Mouse (Mus musculus) layer of hippocampus, postnatal 10 days (tissue): Measurements from ENCODE around the gene Zfp628. TPM values are rescaled to one million over a fixed set of nuclear protein-coding genes. Genes with fewer than 3 reads are reported as not detected.

Source experiments
- DNase-seq, 2 experiments: peaks; one replicate each; pipeline ENCODE4 v3.0.0; 2021; ENCODE audit warnings: low spot score in 2 of 2
- total RNA-seq, 2 experiments: library from RNA; stranded (reverse); gene quantifications; 2 replicates each; pipeline ENCODE4 v1.2.3; 2021

Gene Zfp628
- total RNA-seq, 2 experiments from 2014 or later, result 14.3 TPM

DNA sequence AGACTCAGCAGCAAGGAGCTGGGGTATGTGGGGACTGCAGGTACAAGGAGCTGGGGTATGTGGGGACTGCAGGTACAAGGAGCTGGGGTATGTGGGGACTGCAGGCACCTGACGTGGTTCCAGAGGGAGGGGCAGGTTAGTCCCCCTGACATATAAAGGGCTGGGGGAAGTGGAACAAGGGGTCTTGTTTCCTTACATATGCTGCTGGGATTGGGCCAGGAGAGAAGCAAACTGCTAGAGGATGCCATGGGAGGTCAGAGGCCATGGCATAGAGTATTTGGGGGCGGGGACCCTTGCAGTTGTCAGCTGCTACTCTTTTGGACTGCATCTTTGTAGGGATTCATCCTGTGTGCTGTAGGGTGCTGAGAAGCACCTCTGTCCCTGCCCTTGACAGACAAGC is 2.5 kb downstream of the Zfp628 start:
- no peak for DNase-seq

DNA sequence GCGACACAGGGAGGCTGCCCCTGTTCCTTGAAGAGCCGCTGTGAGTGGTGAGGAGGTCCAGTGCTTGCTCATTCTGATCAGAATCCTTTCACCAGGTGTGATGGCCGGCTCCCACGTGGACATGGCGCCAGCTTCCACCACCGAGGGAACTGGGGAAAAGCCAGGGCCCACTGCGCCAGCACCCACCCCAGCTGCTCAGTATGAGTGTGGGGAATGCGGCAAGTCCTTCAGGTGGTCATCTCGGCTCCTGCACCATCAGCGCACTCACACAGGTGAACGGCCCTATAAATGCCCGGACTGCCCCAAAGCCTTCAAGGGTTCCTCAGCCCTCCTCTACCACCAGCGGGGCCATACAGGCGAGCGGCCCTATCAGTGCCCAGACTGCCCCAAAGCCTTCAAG is 3.7 kb downstream of the Zfp628 start:
- DNase-seq, result no peak

DNA sequence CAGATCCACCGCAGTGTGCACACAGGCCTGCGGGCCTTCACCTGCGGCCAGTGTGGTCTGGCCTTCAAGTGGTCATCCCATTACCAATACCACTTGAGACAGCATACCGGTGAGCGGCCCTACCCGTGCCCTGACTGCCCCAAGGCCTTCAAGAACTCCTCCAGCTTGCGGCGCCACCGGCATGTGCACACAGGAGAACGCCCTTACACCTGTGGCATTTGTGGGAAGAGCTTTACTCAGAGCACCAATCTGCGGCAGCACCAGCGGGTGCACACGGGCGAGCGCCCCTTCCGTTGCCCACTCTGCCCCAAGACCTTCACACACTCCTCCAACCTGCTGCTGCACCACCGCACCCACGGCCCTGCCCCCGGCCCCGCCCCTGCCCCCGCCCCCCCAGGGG is 4.1 kb downstream of the Zfp628 start:
- DNase-seq, result no peak

DNA sequence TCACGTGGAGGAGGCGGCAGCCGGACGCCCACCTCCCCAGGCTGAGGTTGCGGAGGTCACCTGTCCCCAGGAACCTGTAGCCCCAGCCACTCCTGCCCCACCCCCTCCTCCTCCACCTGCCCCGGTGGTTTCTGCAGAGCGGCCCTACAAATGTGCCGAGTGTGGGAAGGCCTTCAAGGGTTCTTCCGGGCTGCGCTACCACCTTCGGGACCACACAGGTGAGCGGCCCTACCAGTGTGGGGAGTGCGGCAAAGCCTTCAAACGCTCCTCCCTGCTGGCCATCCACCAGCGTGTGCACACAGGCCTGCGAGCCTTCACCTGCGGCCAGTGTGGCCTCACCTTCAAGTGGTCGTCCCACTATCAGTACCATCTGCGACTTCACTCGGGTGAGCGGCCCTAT is 5.0 kb downstream of the Zfp628 start:
- DNase-seq, result no peak

DNA sequence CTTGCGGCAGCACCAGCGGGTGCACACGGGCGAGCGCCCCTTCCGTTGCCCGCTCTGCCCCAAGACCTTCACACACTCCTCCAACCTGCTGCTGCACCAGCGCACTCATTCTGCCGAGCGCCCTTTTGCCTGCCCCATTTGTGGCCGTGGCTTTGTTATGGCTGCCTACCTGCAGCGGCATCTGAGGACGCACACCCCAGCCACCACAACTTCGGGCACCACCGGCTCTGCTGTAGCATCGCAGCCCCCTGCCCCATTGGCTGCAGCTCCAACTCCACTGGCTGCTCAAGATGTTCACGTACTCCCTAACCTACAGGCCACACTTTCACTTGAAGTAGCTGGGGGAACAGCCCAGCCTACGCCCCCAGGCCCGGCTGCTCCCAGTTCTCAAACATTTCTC is 5.5 kb downstream of the Zfp628 start:
- no peak for DNase-seq

DNA sequence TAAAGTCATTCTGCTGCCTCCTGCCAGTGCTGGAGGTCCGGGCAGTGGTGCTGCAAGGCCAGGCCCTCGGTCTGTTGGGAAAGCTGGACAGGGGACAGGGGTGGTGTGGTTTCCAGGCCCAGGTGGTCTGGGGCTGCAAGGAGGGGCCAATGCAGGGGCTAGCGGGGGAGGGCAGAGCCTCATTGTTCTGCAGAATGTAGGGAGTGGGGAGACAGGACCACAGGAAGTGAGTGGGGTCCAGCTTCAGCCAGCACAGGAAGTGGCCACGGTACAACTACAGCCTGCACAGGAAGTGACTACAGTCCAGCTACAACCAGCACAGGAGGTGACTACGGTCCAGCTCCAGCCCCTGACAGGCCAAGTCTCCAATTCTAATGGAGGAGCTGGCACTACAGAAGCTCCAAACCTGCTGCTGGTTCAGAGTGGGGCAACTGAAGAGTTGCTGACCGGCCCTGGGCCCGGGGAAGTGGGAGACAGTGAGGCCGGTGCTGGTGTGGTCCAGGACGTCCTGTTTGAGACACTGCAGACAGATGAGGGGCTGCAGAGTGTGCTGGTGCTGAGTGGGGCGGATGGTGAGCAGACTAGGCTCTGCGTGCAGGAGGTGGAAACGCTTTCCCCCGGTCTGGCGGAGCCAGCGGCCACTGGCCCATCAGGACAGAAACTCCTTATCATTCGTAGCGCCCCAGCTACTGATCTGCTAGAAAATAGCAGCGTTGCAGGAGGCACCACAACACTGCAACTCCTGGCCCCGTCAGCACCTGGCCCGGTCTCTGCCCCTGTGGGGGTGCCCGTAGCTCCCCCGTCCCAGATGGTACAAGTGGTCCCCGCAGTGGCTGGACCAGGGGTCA is 6.2 kb downstream of the Zfp628 start:
- DNase-seq, result no peak

DNA sequence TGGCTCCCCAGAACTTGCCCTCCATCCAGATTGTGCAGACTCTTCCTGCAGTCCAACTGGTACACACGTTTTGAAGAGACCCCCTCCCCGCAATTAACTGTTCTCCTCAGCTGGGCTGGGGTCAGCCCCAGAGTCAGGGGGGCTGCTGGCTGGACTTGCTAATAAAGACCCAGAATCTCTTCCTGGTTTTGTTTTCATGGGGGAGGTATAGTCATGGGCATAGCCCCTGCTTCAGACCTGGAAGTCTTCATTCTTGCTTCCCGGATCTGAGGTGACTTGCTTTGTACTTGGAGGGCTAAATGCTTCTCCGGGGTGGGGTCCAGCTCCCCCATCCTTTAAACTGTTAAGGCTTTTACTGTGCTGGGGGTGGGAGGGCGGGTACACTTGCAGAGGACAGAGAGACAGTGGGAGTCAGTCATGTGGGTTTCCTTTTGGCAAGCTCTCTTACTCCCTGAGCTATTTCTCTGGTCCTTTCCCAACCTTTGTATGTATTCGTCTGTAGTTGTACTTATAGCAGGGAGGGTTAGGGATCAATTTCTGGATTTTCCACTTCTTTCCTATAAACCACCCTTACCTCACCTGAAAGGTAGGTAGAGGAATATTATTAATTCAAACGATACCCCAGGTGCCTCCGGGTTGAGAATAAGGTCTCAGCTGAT is 6.9 kb downstream of the Zfp628 start, which contains the start of gene Nat14:
TSS of gene Nat14 (plus strand) at position 205 of the 659 bp plus-strand sequence.
- no peak for DNase-seq

DNA sequence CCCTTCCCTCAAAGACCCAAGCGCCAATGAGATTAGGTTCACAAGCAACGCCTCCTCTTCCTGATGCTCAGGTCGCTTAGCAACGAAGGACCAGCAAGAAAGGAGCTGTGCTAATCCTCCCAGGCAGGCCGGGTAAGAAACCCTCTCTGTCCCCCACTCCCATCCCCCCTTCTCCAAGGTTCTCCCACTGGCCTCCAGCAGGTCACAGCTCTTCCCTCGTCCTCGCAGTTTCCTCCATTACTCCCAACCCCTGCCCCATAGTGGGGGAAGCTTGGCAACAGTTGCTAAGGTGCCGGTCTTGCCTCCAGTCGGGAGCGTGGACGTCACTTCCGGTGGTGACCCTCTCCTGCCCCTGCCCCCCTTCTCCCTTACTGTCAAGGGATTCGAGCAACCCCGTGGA is 7.5 kb downstream of the Zfp628 start:
- DNase-seq, result peak; percentile 86 to 89

DNA sequence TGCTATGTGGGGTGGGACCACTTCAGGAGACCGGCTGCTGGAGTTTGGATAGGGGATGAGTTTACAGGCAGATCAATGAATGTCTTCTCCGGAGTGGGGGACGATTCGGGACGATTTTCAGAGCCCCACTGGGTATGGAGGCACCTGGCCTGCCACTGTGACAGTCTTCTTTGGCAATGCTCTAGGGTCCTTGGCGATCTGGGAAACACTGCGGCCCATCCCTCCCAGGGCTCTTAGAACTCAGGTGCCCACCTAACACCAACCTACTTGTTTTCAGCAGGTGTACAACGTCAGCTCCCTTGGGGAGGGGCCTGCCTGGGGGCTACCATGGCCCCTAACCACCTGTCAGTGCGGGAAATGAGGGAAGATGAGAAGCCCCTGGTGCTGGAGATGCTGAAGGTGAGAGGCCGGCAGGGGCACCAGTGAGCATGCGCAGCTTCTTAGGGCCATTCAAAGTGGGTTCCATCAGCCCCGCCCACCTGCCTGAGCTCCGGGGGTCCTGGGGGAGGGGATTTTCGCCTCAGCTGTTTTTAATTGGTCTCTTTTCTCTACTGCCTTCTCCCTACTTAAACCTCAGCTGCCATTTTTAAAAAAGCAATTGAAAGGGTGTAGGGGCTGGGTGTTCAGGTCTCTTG is 8.0 kb downstream of the Zfp628 start:
- DNase-seq, result peak; percentile 77 to 89

DNA sequence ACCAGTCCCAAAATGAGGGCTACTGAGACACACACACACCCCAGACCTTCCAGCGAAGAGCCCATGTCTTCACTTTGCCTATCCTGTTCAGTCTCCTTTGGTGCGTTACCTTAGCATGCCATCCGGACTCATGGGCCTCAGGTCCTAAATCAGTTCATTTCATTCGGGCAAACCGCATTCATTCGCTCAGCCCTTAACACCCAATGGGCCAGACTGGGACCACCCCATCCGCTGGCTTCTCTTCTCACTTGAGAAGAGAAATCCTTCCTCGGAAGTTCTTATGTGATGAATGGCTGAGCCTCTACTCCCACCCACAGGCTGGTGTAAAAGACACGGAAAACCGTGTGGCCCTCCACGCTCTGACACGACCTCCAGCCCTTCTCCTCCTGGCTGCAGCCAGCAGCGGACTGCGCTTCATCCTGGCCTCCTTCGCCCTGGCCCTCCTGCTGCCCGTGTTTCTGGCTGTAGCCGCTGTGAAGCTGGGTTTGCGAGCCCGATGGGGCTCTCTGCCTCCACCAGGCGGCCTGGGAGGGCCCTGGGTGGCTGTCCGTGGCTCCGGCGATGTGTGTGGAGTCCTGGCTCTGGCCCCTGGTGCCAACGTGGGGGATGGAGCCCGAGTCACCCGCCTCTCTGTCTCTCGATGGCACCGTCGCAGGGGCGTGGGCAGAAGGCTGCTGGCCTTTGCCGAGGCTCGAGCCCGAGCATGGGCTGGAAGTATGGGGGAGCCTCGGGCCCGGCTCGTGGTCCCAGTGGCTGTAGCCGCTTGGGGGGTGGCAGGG is 8.8 kb downstream of the Zfp628 start:
- DNase-seq, result peak; percentile 65 to 75

DNA sequence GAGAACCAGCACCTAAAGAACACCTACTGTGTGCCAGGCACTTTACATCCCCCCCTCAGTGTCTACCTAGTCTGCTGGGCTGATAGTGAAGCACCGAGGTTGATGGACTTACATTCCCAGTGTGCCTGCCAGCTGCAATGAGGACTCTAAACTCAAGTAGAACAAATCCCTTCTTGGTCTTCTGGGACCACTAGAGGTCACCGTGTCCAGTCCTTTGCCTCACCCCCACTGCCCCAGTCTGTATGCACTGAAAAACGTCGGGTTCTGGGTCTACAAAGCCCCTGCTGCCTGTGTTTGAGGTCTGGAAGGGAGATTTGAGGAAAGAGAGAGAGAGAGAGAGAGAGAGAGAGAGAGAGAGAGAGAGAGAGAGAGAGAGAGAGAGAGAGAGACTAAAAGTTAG is 9.5 kb downstream of the Zfp628 start:
- no peak for DNase-seq

DNA sequence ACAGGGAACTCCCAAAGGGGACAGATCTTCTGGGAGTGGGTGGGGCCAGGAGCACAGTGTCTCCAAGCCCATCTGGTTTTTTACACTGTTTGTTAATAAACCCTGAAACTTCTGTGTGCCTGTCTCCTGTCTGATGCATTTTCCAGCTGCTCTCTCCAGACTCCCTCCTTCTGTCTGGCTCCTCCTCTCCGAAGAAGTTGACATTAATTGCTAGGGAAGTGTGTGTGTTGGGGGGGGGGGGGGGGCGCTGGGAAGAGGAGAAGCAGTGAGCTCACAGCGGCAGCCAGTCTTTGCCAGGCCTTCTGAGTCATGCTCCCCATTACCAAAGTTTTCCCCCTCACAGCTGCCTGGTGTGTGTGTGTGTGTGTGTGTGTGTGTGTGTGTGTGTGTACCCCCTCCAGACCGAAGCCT is 9.9 kb downstream of the Zfp628 start:
- no peak for DNase-seq

DNA sequence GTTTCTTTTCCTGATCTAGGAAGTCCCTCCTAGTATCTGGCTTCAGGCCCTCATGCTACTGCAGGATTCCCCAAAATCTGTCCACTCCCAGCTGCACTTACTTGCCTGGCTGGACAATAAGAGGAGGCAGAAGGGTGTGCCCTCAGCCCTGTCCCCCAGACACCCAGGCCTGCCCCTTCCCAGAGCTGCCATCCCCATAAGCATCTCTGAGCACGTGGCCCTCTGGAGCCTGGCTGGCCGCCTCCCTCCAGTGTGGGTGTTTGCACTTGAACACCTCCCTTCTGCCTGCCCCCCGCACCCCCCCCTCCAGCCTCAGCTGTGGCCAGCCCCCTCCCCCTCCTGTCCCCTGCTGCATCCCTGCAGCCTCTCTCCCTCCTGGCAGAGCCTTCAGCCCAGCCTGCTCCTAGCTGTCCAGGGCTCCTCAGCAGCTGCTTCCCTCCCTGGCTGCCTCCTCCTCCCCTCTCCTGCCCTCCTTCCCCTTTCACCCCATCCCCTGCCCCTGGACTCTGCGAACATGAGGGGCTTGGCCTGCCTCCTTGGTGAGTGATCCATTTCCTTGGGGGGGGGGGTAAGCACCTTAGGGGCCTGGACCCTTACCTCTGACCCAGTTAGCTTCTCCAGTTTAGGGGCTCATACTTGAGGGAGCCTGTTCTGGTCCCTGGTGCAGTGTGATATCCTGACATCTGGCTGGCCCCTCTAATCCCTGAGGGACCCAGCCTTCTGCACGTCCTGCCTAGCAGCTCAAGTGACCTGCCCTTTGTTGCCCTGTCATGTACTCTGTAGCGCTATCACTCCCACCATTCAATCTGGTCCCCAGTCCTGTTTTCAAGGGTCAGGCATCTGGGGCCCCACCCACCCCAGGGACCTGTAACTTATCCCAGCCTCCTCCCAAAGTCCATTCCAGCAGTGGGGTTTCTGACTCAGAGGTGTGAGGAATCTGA is 10.7 kb downstream of the Zfp628 start, which contains the start of gene Ssc5d:
TSS of gene Ssc5d (plus strand) at position 345 of the 941 bp plus-strand sequence.
- DNase-seq, result no peak

DNA sequence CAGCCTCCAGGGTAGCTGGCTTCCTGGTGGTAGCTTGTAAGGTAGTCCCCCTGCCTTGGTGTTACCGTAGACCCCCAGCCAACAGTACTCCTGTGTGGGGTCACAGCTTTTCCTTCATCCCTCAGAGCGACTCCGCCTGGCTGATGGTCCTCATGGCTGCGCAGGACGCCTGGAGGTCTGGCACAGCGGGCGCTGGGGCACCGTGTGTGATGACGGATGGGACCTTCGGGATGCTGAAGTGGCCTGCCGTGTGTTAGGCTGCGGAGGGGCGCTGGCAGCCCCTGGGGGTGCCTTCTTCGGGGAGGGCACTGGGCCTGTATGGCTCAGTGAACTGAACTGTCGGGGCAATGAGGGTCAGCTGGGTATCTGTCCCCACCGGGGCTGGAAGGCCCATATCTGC is 11.8 kb downstream of the Zfp628 start:
- DNase-seq, result no peak

DNA sequence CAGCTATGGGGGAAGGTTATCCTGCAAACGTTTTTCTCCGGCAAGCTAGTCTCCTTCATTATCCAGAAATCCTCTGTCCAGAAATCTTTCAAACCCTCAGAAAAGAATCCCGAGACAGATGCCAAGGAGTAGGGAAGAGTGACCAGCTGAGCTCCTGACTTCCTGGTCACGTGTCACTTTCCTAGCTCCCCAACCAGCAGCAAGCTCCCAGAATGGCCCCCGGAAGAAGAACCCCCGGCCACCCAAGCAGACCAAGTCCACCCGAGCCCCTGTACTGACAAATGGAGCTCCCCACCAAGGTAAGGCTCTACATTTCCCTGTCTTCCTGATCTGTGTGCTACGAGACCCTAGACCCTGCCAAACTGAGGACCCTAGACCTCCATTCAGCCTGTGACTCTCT is 12.7 kb downstream of the Zfp628 start:
- no peak for DNase-seq

DNA sequence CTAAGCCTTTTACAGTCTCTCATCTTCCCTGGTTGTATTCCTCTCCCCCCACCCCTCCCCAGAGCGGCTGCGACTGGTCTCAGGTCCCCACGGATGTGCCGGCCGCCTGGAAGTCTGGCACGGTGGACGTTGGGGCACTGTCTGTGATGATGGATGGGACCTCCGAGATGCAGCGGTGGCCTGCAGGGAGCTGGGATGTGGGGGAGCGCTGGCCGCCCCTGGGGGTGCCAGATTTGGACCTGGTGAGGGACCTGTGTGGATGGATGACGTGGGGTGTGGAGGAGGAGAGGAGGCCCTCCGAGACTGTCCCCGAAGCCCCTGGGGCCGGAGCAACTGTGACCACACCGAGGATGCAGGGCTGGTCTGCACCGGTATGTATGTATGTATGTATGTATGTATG is 13.3 kb downstream of the Zfp628 start:
- no peak for DNase-seq

DNA sequence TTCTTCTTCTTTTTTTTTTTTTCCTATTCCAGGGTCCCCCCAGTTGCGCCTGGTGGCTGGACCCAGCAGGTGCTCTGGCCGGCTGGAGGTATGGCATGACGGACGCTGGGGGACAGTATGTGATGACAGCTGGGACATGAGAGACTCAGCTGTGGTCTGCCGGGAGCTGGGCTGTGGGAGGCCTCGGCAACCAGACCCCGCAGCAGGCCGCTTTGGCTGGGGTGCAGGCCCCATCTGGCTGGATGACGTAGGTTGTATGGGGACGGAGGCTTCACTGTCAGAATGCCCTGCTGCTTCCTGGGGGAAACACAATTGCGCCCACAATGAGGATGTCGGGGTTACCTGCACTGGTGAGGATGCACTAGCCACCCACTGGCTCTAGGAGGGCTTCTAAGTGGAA is 18.1 kb downstream of the Zfp628 start:
- no peak for DNase-seq

DNA sequence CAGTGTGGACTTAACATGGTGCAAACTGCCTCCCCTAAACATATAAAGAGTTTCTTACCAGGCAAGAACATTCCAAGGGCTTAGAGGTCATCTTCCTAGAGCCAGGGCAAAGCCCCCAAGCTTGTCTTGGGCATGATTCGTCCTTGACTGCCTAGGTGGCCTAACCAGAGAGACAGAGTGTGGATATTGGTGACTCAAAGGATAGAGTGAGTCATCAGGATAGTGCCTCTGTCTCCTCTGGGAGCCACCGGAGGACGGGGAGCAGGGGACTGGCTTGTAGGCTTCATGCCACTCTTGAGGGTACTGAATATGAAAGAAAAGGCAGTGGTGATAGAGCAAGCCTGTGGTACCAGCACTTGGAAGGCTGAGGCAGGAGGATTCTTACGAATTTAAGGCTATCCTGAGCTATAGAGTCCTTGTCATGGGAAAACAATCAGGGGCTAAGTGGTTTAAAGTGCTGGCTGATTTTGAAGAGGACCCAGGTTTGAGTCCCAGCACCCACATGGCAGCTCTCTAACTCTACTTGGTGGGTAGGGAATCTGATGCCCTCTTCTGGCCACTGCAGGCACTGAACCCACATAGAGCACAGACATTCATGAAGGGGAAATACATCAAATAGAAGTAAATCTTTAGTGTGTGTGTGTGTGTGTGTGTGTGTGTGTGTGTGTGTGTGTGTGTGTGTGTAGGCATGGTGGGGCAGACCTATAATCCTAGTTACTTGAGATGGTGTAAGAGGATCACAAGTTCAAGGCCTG is 19.3 kb downstream of the Zfp628 start:
- DNase-seq, result no peak

DNA sequence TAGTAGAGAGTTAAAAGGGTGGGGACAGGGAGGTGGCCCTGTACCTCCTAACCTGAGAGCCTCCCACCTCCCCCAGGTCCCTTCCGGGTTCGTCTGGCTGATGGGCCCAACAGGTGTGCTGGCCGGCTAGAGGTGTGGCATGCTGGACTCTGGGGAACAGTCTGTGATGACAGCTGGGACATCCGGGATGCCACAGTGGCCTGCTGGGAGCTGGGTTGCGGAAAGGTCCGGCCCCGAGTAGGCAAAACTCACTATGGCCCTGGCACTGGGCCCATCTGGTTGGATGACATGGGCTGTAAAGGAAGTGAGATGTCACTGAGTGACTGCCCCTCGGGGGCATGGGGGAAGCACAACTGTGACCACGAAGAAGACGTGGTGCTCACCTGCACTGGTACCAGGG is 21.8 kb downstream of the Zfp628 start:
- no peak for DNase-seq

DNA sequence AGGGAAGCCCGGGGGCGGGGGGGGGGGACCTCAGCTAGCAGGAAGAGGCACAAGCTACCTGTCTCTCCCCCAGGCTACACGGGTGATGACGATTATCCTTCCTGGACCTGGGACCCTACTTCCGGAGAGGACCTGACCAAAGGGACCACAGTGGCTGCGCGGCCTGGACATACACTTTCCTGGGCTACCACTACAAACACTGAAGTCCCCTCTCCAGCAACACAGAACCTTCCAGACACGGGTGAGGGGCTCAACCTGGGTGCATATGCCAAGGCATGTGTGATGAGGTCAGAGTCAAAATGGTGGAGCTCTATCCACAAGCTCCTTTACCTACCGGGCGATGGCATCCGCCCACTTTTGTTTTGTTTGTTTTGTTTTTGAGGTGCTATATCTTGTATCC is 22.4 kb downstream of the Zfp628 start:
- DNase-seq, result no peak
